Mouse (Mus musculus) heart, embryonic 14.5 days (tissue): Measurements from ENCODE around the gene Trir. TPM values are rescaled to one million over a fixed set of nuclear protein-coding genes. Genes with fewer than 3 reads are reported as not detected.
A peak's percentile ranks its signal among the peaks of the same experiment; 100 is the strongest.

Source experiments
- ATAC-seq: fragments of 200-750 bp; cut with Nextera tagmentation; 2 replicates; pipeline ENCODE4 v1.8.0; 2017; ENCODE audit warnings: low read depth, moderate TSS enrichment; ENCODE audit not compliant: insufficient number of reproducible peaks, insufficient read depth, low FRiP score
- H3K27ac ChIP-seq, 2 experiments: fragments of 200-500 bp in 1 of 2; fragments of 300-500 bp in 1 of 2; sonication (generic) in 1 of 2; replicated peaks in 1 of 2; 2 replicates each; pipeline ENCODE4 v1.5.1; 2012 to 2014; ENCODE audit warnings: low read depth in 2 of 2, low read length in 2 of 2, control low read depth in 1 of 2, mild to moderate bottlenecking in 1 of 2, mixed read lengths in 1 of 2; ENCODE audit not compliant: control insufficient read depth in 1 of 2, insufficient read depth in 1 of 2
- H3K27me3 ChIP-seq: fragments of 300-500 bp; sonication (generic); 2 replicates; pipeline ENCODE4 v1.6.1; 2014; ENCODE audit warnings: mild to moderate bottlenecking, low read length, control low read depth; ENCODE audit not compliant: control insufficient read depth, insufficient read depth
- H3K36me3 ChIP-seq: fragments of 300-500 bp; sonication (generic); 2 replicates; pipeline ENCODE4 v1.6.1; 2014; ENCODE audit warnings: mild to moderate bottlenecking, control low read depth, low read length, mixed read lengths; ENCODE audit not compliant: control insufficient read depth, insufficient read depth
- H3K4me1 ChIP-seq, 2 experiments: fragments of 200-500 bp in 1 of 2; fragments of 300-500 bp in 1 of 2; sonication (generic) in 1 of 2; 2 replicates each; pipeline ENCODE4 v1.6.1; 2012 to 2014; ENCODE audit warnings: low read length in 2 of 2, control low read depth in 1 of 2, mixed read lengths in 1 of 2; ENCODE audit not compliant: control insufficient read depth in 2 of 2, insufficient read depth in 2 of 2
- H3K4me2 ChIP-seq: fragments of 300-500 bp; sonication (generic); 2 replicates; pipeline ENCODE4 v1.6.1; 2014; ENCODE audit warnings: mild to moderate bottlenecking, low read length
- H3K4me3 ChIP-seq, 2 experiments: fragments of 200-500 bp in 1 of 2; fragments of 300-500 bp in 1 of 2; sonication (generic) in 1 of 2; 2 replicates each; pipeline ENCODE4 v1.5.1; 2012 to 2014; ENCODE audit warnings: low read length in 2 of 2, mild to moderate bottlenecking in 2 of 2, control low read depth in 1 of 2, low read depth in 1 of 2, moderate library complexity in 1 of 2; ENCODE audit not compliant: control insufficient read depth in 1 of 2, insufficient read depth in 1 of 2
- H3K9ac ChIP-seq: fragments of 300-500 bp; sonication (generic); 2 replicates; pipeline ENCODE4 v1.6.1; 2014; ENCODE audit warnings: mild to moderate bottlenecking, low read length
- H3K9me3 ChIP-seq: fragments of 300-500 bp; sonication (generic); 2 replicates; pipeline ENCODE4 v1.6.1; 2016; ENCODE audit warnings: low read length, control low read depth; ENCODE audit not compliant: control insufficient read depth
- WGBS: fragments of 180-500 bp; shearing (Covaris S2); extraction: QIAGEN DNeasy Blood & Tissue Kit; methylation state at CpG from one replicate; pipeline ENCODE4 v1.1.7; 2014; 5-methylcytosine and 5-hydroxymethylcytosine counted together
- polyA plus RNA-seq: library from polyadenylated mRNA; unstranded; fragments of >200 nt; fragmentation: Nextera tagmentation; extraction: Ambion mirVana; gene quantifications from 2 replicates; pipeline ENCODE4 v1.2.1, GENCODE M21; 2014

The Trir gene
- polyA plus RNA-seq, 1 experiment from 2014 or later: 95.9 TPM

DNA sequence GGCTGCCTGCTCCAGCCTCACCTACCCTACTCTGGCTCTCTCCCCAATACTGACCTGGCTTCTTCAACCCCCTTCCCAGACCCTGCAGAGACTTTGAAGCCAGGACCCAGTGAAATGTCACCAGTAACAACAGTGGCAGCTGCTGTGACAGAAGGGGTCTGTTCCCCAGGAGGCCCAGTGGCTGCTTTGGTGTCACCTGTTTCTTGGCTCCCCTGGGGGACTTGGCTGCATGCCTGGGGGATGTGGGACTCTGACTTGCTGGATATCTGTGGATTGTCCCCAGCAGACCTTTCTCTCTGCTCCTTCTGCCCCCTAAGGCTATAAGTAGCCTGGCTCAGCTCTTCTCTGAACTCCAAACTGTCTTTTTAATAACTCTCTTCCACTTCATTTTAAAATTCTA is 41.4 kb downstream of the Trir start, which contains the start of gene Gm5741:
Gene Gm5741 (minus strand): TSS at position 1 of the 400 bp plus-strand sequence.
- no peaks in the 10 kb centered on the region for H3K27me3 ChIP-seq
- H3K27ac ChIP-seq: no peak within 1 kb of the TSS
- H3K4me2 ChIP-seq: no peak within 1 kb of the TSS
- H3K9ac ChIP-seq: no peak within 1 kb of the TSS
- H3K9me3 ChIP-seq: no peaks in the 10 kb centered on the region
- no peak for ATAC-seq
- H3K4me3 ChIP-seq: no peak within 1 kb of the TSS
- H3K4me1 ChIP-seq: peaks cover 5 to 8% of the 10 kb centered on the region in 2 experiments
- H3K36me3 ChIP-seq: peaks cover 16% of the 10 kb centered on the region

DNA sequence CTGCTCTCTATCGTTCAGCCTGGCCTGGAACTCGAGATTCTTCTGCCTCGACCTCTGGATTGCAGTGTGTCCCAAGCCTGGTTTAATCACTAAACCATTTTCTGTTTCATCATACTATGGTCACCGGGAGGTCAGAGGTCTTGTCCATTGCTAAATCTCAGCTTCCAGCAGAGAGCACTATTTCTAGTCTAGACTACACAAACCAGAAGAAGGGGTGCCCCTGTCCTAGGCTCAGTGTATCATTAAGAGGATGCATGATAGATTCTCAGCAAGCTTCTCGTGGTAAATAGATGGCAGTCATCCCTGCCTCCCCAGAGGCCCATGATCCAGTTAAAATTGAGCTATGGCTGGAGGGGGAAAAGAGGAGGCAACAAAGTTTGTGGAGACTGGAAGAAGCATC is 44.4 kb downstream of the Trir start:
- Histone ChIP-seq H3K4me1 (peaks cover 5 to 8% of the 10 kb centered on the region in 2 experiments), H3K9me3 (no peaks in the 10 kb centered on the region), H3K4me2 (peak overlapping the region; percentile 86), H3K36me3 (peaks cover 39% of the 10 kb centered on the region), H3K9ac (0 out of 2 replicates have a peak overlapping the region, but pooled peaks have one; percentile 92), H3K27me3 (no peaks in the 10 kb centered on the region), H3K4me3 (peak overlapping the region in 1 of 2 experiments; percentile 95; a peak in 3 of 4 replicates), H3K27ac (peak overlapping the region; percentile 25 to 90; a peak in 3 of 4 replicates)
- no peak for ATAC-seq
- WGBS: 84% methylated on average over 5 of the region's 5 CpGs

DNA sequence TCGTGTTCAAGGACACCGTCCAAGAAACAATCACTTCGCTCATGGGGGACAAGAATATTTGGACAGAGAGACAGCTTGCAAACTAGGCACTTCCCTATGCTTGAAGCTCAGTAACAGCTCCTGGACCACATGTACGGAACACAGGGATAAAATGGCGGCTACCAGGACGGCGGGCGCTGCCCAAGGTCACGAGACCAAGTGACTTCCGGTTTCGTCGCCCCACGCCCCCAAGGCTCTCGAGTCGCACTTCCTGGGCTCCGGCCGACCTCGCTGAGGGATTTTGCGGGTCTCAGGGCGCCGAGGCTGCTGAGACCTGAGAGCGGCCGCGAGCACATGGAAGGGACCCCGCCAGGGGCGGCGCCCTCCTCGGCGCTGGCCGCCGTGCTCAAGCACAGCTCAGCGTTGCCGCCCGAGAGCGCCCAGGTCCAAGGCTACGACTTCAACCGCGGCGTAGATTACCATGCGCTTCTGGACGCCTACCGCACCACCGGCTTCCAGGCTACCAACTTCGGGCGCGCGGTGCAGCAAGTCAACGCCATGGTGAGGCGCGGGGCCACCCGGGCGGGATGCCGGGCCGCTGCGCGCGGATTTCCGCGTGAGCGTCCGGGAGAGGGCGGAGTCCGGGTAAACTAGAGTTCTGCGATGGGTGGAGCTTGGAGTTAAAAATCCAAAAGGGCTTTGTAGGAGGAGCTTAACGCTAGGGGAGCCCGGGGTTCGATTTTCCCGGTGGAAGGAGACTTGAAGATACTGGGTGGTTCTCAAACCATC is 45.1 kb downstream of the Trir start, which contains the start of gene Dhps:
Gene Dhps (plus strand): TSS at position 244 of the 768 bp plus-strand sequence.
- Histone ChIP-seq H3K9ac (peak within 1 kb of the TSS; percentile 92), H3K9me3 (no peaks in the 10 kb centered on the region), H3K27me3 (no peaks in the 10 kb centered on the region), H3K4me1 (peaks cover 5 to 8% of the 10 kb centered on the region in 2 experiments), H3K4me2 (peak within 1 kb of the TSS; percentile 86), H3K4me3 (peak within 1 kb of the TSS; percentile 95), H3K27ac (peak within 1 kb of the TSS; percentile 90 to 93), H3K36me3 (peaks cover 39% of the 10 kb centered on the region)
- WGBS: under 1% methylated on average over 65 of the region's 68 CpGs
- peak; percentile 82 for ATAC-seq

DNA sequence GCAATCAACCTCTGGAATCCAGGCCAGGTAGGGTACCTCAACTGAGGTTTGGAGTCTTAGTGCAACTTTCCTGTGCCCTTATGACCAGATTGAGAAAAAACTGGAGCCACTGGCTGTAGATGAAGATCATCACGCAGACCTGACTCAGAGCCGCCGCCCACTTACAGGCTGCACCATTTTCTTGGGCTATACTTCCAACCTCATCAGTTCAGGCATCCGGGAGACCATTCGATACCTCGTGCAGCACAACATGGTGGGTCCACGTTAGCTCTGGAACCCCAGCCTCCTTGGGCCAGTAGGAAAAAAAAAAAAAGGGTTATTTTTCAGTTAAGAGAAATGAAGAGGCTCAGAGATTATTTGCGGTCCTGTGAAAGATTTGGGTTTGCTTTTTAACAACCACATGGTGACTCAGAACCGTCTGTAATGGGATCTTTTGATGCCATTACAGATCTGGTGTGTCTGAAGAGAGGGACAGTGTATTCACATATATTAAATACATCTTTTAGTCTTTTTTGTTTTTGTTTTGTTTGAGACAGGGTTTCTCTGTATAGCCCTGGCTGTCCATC is 45.8 kb downstream of the Trir start:
- Histone ChIP-seq H3K4me3 (peak overlapping the region; percentile 95), H3K9me3 (no peaks in the 10 kb centered on the region), H3K9ac (peak overlapping the region; percentile 92), H3K4me1 (peaks cover 5 to 8% of the 10 kb centered on the region in 2 experiments), H3K27ac (peak overlapping the region; percentile 36 to 90; a peak in 3 of 4 replicates), H3K27me3 (no peaks in the 10 kb centered on the region), H3K4me2 (peak overlapping the region; percentile 86), H3K36me3 (peaks cover 39% of the 10 kb centered on the region)
- 31% methylated on average over 9 of the region's 9 CpGs for WGBS
- no peak for ATAC-seq

DNA sequence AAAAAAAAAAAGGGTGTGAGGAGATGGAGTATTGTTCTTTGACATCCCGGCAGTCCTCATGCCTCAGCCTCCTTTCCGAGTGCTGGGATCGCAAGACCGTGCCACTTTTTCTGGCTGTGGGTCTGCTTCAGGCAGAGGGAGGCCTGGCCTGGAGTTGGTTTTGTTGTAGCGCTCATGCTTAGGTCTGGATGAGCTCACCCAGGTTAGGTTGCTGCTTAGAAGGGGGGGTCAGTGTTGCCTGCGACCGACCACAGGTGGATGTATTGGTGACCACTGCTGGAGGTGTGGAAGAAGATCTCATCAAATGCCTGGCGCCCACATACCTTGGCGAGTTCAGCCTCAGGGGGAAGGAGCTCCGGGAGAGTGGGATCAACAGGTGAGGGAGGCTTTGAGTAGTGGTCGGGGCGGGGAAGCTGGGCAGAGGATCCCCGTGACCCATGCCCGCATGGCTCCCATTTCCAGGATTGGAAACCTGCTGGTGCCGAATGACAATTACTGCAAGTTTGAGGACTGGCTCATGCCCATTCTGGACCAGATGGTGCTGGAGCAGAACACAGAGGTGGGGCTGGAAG is 46.5 kb downstream of the Trir start:
- Histone ChIP-seq H3K27ac (no peak overlapping the region), H3K27me3 (no peaks in the 10 kb centered on the region), H3K9me3 (no peaks in the 10 kb centered on the region), H3K36me3 (peaks cover 44% of the 10 kb centered on the region), H3K4me1 (peaks cover 5 to 8% of the 10 kb centered on the region in 2 experiments), H3K9ac (no peak overlapping the region), H3K4me3 (no peak overlapping the region), H3K4me2 (no peak overlapping the region)
- WGBS: 83% methylated on average over 15 of the region's 15 CpGs
- ATAC-seq: no peak

DNA sequence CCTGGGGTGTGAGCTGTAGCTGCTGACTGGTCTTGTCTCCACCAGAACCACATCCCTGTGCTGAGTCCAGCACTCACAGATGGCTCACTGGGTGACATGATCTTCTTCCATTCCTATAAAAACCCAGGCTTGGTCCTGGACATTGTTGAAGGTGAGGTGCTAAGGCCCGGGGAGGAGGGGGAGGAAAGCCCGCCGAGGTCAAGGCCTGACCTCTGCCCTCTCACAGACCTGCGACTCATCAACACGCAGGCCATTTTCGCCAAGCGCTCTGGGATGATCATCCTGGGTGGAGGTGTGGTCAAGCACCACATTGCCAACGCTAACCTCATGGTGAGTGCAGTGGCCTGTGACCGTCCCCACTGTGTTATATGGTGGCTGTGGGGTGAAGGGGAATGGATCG is 47.5 kb downstream of the Trir start:
- Histone ChIP-seq H3K4me2 (no peak overlapping the region), H3K9me3 (no peaks in the 10 kb centered on the region), H3K36me3 (peaks cover 54% of the 10 kb centered on the region), H3K4me1 (peaks cover 5 to 15% of the 10 kb centered on the region in 2 experiments), H3K4me3 (no peak overlapping the region), H3K27me3 (no peaks in the 10 kb centered on the region), H3K9ac (no peak overlapping the region), H3K27ac (no peak overlapping the region)
- no peak for ATAC-seq
- WGBS: 86% methylated on average over 10 of the region's 10 CpGs

DNA sequence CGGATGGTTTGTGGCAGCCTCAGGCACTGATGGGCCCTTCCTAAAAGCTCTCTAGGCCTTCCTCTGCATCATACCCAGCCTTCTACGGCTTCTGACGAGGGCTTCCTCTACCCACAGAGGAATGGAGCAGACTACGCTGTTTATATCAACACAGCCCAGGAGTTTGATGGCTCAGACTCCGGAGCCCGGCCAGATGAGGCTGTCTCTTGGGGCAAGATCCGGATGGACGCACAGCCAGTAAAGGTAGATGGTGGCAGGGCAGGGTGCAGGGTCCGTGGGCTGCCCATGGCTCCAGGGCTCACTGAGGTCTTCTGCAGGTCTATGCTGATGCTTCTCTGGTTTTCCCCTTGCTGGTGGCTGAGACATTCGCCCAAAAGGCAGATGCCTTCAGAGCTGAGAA is 48.0 kb downstream of the Trir start:
- H3K36me3 ChIP-seq: peaks cover 54% of the 10 kb centered on the region
- H3K9ac ChIP-seq: no peak overlapping the region
- H3K4me3 ChIP-seq: no peak overlapping the region
- H3K27ac ChIP-seq: no peak overlapping the region
- 84% methylated on average over 10 of the region's 10 CpGs for WGBS
- no peak overlapping the region for H3K4me2 ChIP-seq
- H3K27me3 ChIP-seq: no peaks in the 10 kb centered on the region
- H3K9me3 ChIP-seq: no peaks in the 10 kb centered on the region
- peaks cover 5 to 16% of the 10 kb centered on the region in 2 experiments for H3K4me1 ChIP-seq
- no peak for ATAC-seq
